26 mouse cellular contexts compared by ENCODE assay signal in genomic region chr14:14486356-14486755, GRCm38 (mm10).
"Had no signal": no experiment of that assay in that cellular context is flagged by ENCODE, and none has a peak within 500 bp of the region (broad histone marks: within the 10 kb centered on the region; RNA-seq: fewer than 3 reads in every experiment).

No protein-coding gene starts in this region.

- H3K27ac ChIP-seq: gastrocnemius, adult 2 months; heart, embryonic 10.5 days; hindbrain, embryonic 10.5 days; hindbrain, embryonic 12.5 days; hindbrain, embryonic 14.5 days; intestine, embryonic 15.5 days; left cerebral cortex, adult 2 months; limb, embryonic 10.5 days; limb, embryonic 12.5 days; liver, embryonic 13.5 days; liver, embryonic 15.5 days had no signal

- DNase-seq: gastrocnemius, adult 2 months; gastrocnemius, postnatal 10 days; gastrocnemius, postnatal 25 days; heart, adult 18-20 months; heart, postnatal 10 days; heart, postnatal 4 days; kidney, adult 18-20 months; kidney, adult 8-10 months; kidney, postnatal 10 days; kidney, postnatal 25 days; kidney, postnatal 4 days; liver; liver, embryonic 13.5 days had no signal

- H3K4me3 ChIP-seq: gastrocnemius, adult 2 months; heart, embryonic 10.5 days; heart, embryonic 12.5 days; hindbrain, embryonic 10.5 days; hindbrain, embryonic 12.5 days; intestine, embryonic 15.5 days; left cerebral cortex, adult 2 months; limb, embryonic 10.5 days; limb, embryonic 12.5 days; liver, embryonic 13.5 days; liver, embryonic 15.5 days had no signal

- ATAC-seq: hindbrain, embryonic 16.5 days; inflammation-experienced regulatory T-cells, adult 6 months; intestine, embryonic 15.5 days; intestine, postnatal 0 days had no signal
